Comparison of ENCODE assay signal across 9 mouse cellular contexts in genomic region chr6:73249851-73250250, GRCm38 (mm10). TPM values are rescaled to one million over a fixed set of nuclear protein-coding genes. Genes with fewer than 3 reads are reported as not detected.
DNase-seq lines count a peak whose midpoint lies in the region; ATAC-seq and TF ChIP-seq lines count a peak whose summit lies in the region.
"Had no signal": no experiment of that assay in that cellular context is flagged by ENCODE, and none has a peak within 500 bp of the region (broad histone marks: within the 10 kb centered on the region; RNA-seq: fewer than 3 reads in every experiment).

No protein-coding gene starts in this region.

- no peak for TF ChIP-seq CTCF in heart, postnatal 0 days (IDR thresholded peaks at IDR 0.05; ENCODE audit: low read depth)
- no peak for TF ChIP-seq CTCF in bone marrow macrophage, adult 2 months (IDR thresholded peaks at IDR 0.05; ENCODE audit: low read depth, low read length)
- no peak for TF ChIP-seq CTCF in liver, postnatal 0 days (IDR thresholded peaks at IDR 0.05; ENCODE audit: low read depth)
- no peak for TF ChIP-seq CTCF in thymus, adult 2 months (IDR thresholded peaks at IDR 0.05; ENCODE audit: borderline replicate concordance, control insufficient read depth, extremely low read depth, insufficient read depth, low read length, poor library complexity)

- no peak overlapping the region for H3K27ac ChIP-seq in heart, postnatal 0 days (ENCODE audit: low read depth)
- H3K27ac ChIP-seq in bone marrow macrophage, adult 2 months (ENCODE audit: insufficient read depth, low read depth, low read length): no peak overlapping the region
- H3K27ac ChIP-seq in forebrain, embryonic 16.5 days (ENCODE audit: low read length): no peak overlapping the region
- H3K27ac ChIP-seq in liver, postnatal 0 days (ENCODE audit: low read depth): no peak overlapping the region
- H3K27ac ChIP-seq in thymus, adult 2 months (ENCODE audit: control insufficient read depth, insufficient read depth, low read length): no peak overlapping the region

- H3K27me3 ChIP-seq in heart, postnatal 0 days (ENCODE audit: control insufficient read depth, insufficient read depth, low read length): no peaks in the 10 kb centered on the region
- H3K27me3 ChIP-seq in forebrain, embryonic 16.5 days (replicated peaks; ENCODE audit: control insufficient read depth, insufficient read depth, low read length): no peaks in the 10 kb centered on the region
- H3K27me3 ChIP-seq in liver, postnatal 0 days (ENCODE audit: insufficient read depth, low read length): no peaks in the 10 kb centered on the region
- no peaks in the 10 kb centered on the region for H3K27me3 ChIP-seq in thymus, adult 2 months (ENCODE audit: control insufficient read depth, insufficient read depth, low read length)

- peak overlapping the region; percentile 69 for H3K4me2 ChIP-seq in heart, postnatal 0 days (ENCODE audit: low read depth, low read length)
- H3K4me2 ChIP-seq in forebrain, embryonic 16.5 days (ENCODE audit: low read length): peak overlapping the region; percentile 89
- H3K4me2 ChIP-seq in liver, postnatal 0 days (ENCODE audit: low read depth, low read length): peak overlapping the region; percentile 86

- no peak for TF ChIP-seq POLR2A in bone marrow macrophage, adult 2 months (IDR thresholded peaks at IDR 0.05; ENCODE audit: borderline replicate concordance, low read depth, low read length)
- no peak for TF ChIP-seq POLR2A in thymus, adult 2 months (IDR thresholded peaks at IDR 0.05; ENCODE audit: control insufficient read depth, extremely low read depth, insufficient read depth, low read length, poor library complexity)

- H3K9ac ChIP-seq in heart, postnatal 0 days (replicated peaks; ENCODE audit: low read depth, low read length): no peak overlapping the region; the same call in 1 of the 2 replicates
- no peak overlapping the region for H3K9ac ChIP-seq in forebrain, embryonic 16.5 days (replicated peaks; ENCODE audit: low read depth, low read length)
- no peak overlapping the region for H3K9ac ChIP-seq in liver, postnatal 0 days (replicated peaks)

- no peak for TF ChIP-seq EP300 in heart, postnatal 0 days (IDR thresholded peaks at IDR 0.05; ENCODE audit: low read depth)
- TF ChIP-seq EP300 in liver, postnatal 0 days (IDR thresholded peaks at IDR 0.05; ENCODE audit: low read depth): no peak

- ATAC-seq in heart, postnatal 0 days (ENCODE audit: insufficient read depth, low read depth): no peak
- no peak for ATAC-seq in forebrain, embryonic 16.5 days
- ATAC-seq in liver, postnatal 0 days: no peak

- peak overlapping the region; percentile 78; the same call in 1 of the 2 replicates for H3K4me3 ChIP-seq in heart, postnatal 0 days (ENCODE audit: low read depth, low read length)
- H3K4me3 ChIP-seq in bone marrow macrophage, adult 2 months (ENCODE audit: insufficient read depth, low read length): peak overlapping the region; percentile 5; the same call in 1 of the 2 replicates
- H3K4me3 ChIP-seq in forebrain, embryonic 16.5 days (replicated peaks; ENCODE audit: low read length): no peak overlapping the region
- peak overlapping the region; percentile 88 for H3K4me3 ChIP-seq in liver, postnatal 0 days (ENCODE audit: low read depth, low read length)
- H3K4me3 ChIP-seq in thymus, adult 2 months (ENCODE audit: control insufficient read depth, insufficient read depth, low read length): no peak overlapping the region

- no peaks in the 10 kb centered on the region for H3K9me3 ChIP-seq in heart, postnatal 0 days (replicated peaks; ENCODE audit: control insufficient read depth, low read length)
- no peaks in the 10 kb centered on the region for H3K9me3 ChIP-seq in forebrain, embryonic 16.5 days (ENCODE audit: control insufficient read depth, low read length)
- H3K9me3 ChIP-seq in liver, postnatal 0 days (ENCODE audit: low read length): no peaks in the 10 kb centered on the region

- peaks cover 37% of the 10 kb centered on the region for H3K4me1 ChIP-seq in heart, postnatal 0 days (ENCODE audit: control insufficient read depth, insufficient read depth)
- H3K4me1 ChIP-seq in bone marrow macrophage, adult 2 months (ENCODE audit: control insufficient read depth, insufficient read depth, low read length): peaks cover 21% of the 10 kb centered on the region
- H3K4me1 ChIP-seq in forebrain, embryonic 16.5 days (replicated peaks; ENCODE audit: control insufficient read depth, insufficient read depth, low read length): peaks cover 14% of the 10 kb centered on the region
- peaks cover 35% of the 10 kb centered on the region for H3K4me1 ChIP-seq in liver, postnatal 0 days (ENCODE audit: insufficient read depth)
- H3K4me1 ChIP-seq in thymus, adult 2 months (replicated peaks; ENCODE audit: control insufficient read depth, insufficient read depth, low read length): peaks cover 15% of the 10 kb centered on the region

- WGBS in heart, postnatal 0 days: 64% methylated on average over 4 of the region's 4 CpGs
- WGBS in forebrain, embryonic 16.5 days: 85% methylated on average over 4 of the region's 4 CpGs
- WGBS in liver, postnatal 0 days (ENCODE audit: insufficient replicate concordance): 66% methylated on average over 4 of the region's 4 CpGs
- WGBS in thymus, adult 2 months: 81% methylated on average over 4 of the region's 4 CpGs

- H3K36me3 ChIP-seq in heart, postnatal 0 days (replicated peaks; ENCODE audit: control insufficient read depth, insufficient read depth, low read length): no peaks in the 10 kb centered on the region
- no peaks in the 10 kb centered on the region for H3K36me3 ChIP-seq in forebrain, embryonic 16.5 days (ENCODE audit: control insufficient read depth, insufficient read depth)
- H3K36me3 ChIP-seq in liver, postnatal 0 days (replicated peaks; ENCODE audit: insufficient read depth, low read length): no peaks in the 10 kb centered on the region
- no peaks in the 10 kb centered on the region for H3K36me3 ChIP-seq in thymus, adult 2 months (ENCODE audit: control insufficient read depth, insufficient read depth, low read length)

- no peak for DNase-seq in heart, postnatal 0 days (ENCODE audit: low spot score)
- no peak for DNase-seq in heart, adult 8-10 months (ENCODE audit: low spot score)
- no peak for DNase-seq in liver, postnatal 0 days
- no peak for DNase-seq in embryo, embryonic 10 days (ENCODE audit: low spot score)
- no peak for DNase-seq in left cerebral cortex, adult 18-20 months (ENCODE audit: low spot score in 2 of 2)
- DNase-seq in thymus, adult 2 months: no peak
- DNase-seq: adrenal gland, postnatal 25 days had no signal

RNA-seq across cellular contexts. Expression of gene Suclg1, which starts 1.7 kb away (rescaled TPM):
- total RNA-seq in heart, postnatal 0 days (2014; rRNA removed; ENCODE audit: low replicate concordance): 149 and 219 TPM in 2 replicates
- 554 and 572 TPM in 2 replicates for polyA plus RNA-seq in heart, postnatal 0 days (2015; fragmentation: Nextera tagmentation; extraction: Ambion mirVana)
- 100 to 1,000 TPM; 478 to 547 (median 493) TPM for total RNA-seq in heart, adult 8-10 months (2022)
- polyA plus RNA-seq in bone marrow macrophage, adult 2 months (2012; ENCODE audit: insufficient read depth, insufficient read length, missing spikeins): 56.4 and 64.4 TPM in 2 replicates
- 132 and 134 TPM in 2 replicates for polyA plus RNA-seq in forebrain, embryonic 16.5 days (2015; fragmentation: Nextera tagmentation; extraction: Ambion mirVana)
- 235 and 239 TPM in 2 replicates for polyA plus RNA-seq in liver, postnatal 0 days (2015; fragmentation: Nextera tagmentation; extraction: Ambion mirVana)
- total RNA-seq in left cerebral cortex, adult 18-20 months (2021): 100 to 1,000 TPM; 123 to 134 TPM
- 59.5 and 61.2 TPM in 2 replicates for polyA plus RNA-seq in thymus, adult 2 months (2012; rRNA removed)

RNA-seq across cellular contexts. Expression of gene Dnah6, which starts 28.4 kb away (rescaled TPM):
- 0.39 TPM in 1 of 2 replicates, not detected in the other for total RNA-seq in heart, postnatal 0 days (2014; rRNA removed; ENCODE audit: low replicate concordance)
- 0.11 and 0.12 TPM in 2 replicates for polyA plus RNA-seq in heart, postnatal 0 days (2015; fragmentation: Nextera tagmentation; extraction: Ambion mirVana)
- total RNA-seq in heart, adult 8-10 months (2022): under 1 TPM; 0.03 to 0.14 (median 0.08) TPM
- not detected in 2 replicates for polyA plus RNA-seq in bone marrow macrophage, adult 2 months (2012; ENCODE audit: insufficient read depth, insufficient read length, missing spikeins)
- 0.20 and 0.23 TPM in 2 replicates for polyA plus RNA-seq in forebrain, embryonic 16.5 days (2015; fragmentation: Nextera tagmentation; extraction: Ambion mirVana)
- polyA plus RNA-seq in liver, postnatal 0 days (2015; fragmentation: Nextera tagmentation; extraction: Ambion mirVana): 0.01 TPM in 2 replicates
- total RNA-seq in left cerebral cortex, adult 18-20 months (2021): under 1 TPM; 0.30 TPM
- polyA plus RNA-seq in thymus, adult 2 months (2012; rRNA removed): 0.09 and 0.11 TPM in 2 replicates

Comparison
In these comparisons a context has a peak if more than half of its experiments do, and no peak if none do; other contexts are left out.
1. H3K4me3 ChIP-seq: peak in heart, postnatal 0 days (single experiment), bone marrow macrophage, adult 2 months (single experiment) and liver, postnatal 0 days (single experiment); none in forebrain, embryonic 16.5 days (single experiment) and thymus, adult 2 months (single experiment).
2. Peak in every context shown above with its lines, with median percentiles within 50 percentile points of each other: H3K4me2 ChIP-seq.